Mouse (Mus musculus) embryo, embryonic 11 days (tissue): ENCODE measurements at regions not wholly inside any gene's neighbourhood (a gene's known extent, or its start where the extent isn't known, plus 50 kb on each side); places are given as distances from the start of the nearest gene placed in this dataset.
"Not testable (repeated sequence)": the region's sequence is repeated elsewhere in the genome, so short reads cannot be mapped to it uniquely, and the experiment has no call there.

Experiments used
- DNase-seq: peaks from one replicate; pipeline ENCODE4 v3.0.0-alpha.2; 2015

DNA sequence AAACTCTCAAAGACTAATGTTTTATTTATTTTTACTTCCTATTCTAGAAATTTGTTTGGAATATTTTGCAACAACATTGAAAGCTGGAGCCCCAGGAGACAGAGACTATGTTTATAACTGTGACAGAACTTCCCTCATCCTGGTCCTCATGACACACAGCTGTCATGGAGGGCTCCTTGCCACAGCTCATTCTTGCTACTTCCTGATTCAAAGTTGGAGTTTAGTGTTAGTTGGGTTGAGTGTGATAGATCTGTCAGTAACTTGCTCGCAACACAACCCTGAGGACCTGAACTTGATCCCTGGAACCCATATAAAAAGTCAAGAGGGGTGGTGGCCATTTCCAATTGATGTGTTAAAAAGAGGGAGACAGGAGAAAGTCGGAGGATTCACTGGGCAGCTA is 328.3 kb upstream of the Nox3 start:
- no peak for DNase-seq

DNA sequence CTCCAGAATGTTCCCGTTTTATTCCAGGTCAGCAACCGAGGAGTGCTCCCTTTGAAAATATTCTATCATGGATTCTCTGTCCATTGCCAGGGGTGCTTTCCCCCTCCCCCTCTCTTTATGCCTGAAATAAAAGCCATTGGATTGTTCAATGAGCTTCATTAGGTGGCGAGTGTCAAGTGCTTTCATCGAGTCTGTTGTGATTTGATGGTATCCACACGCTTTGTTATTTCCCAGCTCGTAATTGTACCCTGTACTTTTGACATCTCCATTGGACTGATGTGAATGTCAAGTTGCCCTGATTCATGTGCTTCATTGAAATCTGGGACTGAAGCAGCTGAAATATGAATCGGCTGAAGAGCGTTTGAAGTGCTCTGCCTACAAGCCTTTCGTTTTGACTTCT is 333.1 kb upstream of the Nox3 start:
- DNase-seq = no peak

DNA sequence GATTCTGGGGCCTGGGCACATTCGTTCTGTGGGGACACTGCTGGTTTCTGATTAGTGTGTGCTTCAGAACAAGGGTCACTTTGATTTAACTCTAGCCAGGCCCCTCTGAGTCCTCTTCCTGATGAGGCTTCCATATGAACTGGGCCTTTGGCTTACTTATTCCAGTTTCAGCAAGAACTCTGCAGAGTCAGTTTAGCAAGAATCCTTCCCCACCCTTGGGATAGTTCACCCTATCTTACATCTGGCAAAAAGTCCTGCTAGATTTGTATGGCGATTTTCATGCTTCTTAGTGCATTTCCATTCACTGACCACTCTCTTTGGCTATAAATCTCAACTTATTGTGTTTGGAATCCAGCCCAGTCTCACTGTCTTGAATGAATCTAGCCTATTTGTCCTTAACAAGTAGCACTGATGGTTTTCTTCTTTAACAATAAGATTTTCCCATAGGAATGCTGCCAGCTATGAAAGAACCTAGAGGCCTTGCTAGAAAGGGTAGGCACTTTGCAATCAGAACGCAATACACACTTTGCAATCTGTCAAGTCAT is 338.8 kb upstream of the Nox3 start:
- no peak for DNase-seq

DNA sequence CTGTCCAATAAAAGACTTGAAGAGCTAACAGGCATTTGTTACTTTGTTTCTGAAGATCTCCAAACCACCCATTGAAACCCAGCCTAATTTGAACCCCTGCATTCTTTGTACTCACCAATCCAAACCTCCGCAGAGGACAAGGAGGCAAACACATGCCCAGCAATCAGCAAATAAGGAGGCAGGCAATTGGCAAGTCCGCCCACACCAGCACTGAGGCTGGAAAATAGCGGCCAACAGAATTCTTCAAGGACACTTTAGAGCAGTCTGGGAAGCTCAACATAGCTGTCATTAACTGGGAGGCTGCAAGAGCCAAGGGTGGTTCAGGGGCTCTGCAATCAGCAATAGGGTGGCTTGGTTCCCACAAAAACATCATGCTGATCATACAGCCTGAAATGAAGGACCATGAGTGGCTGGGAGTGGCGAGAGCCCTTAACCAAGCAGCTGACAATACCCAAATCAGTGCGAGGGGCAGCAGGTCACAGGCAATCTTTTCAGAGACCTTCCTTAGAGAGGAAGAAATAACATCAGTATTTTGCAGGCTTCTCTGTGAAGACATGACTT is 344.1 kb upstream of the Nox3 start:
- peak; percentile 56 for DNase-seq

DNA sequence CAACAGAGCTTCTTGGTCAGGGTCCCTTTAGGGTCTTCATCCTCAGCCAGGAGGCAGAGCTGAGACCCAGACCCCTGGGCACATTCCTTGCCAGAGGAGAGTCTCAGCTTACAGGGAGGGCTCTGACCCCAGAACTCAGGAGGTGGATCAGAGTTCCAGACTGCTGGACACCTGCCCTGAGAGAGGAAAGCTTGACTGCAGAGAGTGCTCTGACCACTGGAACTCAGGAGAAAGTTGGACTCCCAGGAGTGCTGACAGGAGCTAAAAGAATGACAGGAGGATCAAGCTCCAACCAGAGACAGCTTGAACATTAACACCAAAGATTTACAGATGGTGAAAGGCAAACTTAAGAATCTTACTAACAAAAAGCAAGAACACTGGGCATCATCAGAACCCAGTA is 364.1 kb upstream of the Nox3 start:
- not testable (repeated sequence) for DNase-seq

DNA sequence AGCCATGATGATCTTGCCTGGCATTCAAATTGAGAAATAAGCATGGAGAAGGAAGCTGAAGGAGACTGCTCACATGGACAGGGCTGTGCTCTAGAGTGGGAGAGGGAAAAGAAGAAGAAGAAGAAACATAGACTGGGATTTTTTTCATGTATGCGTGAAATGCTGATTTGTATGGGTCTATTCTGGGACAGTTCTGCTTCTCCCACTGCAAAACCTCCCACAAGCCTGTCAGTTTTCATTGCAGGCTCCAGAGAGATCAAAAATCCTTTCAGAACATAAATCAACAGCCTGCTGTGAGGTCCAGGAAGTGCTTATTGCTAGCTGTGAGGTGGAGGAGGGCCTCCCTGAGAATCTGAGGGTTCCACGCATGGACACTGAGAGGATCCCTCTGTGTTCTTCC is 377.3 kb upstream of the Nox3 start:
- DNase-seq = peak; percentile 5

DNA sequence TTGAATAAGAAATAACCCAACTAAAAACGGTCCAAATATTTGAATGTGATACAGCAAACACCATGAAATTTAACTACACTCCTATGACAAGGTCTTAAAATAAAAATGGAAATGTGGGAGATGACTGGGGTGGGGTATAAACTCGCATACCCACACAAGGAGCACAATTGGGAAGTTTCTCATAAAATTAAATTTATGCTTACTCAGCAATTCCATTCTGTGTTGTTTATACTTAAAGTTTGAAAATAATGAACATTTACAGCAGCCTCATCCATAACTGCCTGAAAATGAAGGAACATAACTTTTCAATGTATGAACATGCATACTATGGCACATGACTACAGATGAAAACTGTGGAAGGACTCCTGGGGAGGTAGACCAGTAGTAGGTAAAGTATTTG is 384.5 kb upstream of the Nox3 start:
- DNase-seq = no peak

DNA sequence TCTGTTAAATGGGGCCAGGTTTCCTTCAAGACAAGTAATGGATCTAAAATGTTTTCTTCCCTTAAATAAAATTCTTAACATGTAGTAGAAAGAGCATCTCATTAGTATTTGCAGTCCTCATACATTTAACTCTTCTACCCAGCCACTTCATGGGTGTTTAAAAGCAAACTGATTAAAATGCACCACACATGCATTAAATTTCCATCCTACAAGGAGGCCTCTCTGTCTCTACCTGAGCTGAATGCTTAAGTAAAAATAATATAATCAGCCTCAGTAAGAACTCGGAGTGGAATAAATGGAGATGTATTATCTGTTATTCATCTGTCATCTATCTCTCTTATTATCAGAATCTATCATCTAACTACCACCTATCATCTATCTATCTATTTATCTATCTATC is 398.6 kb upstream of the Nox3 start:
- no peak for DNase-seq

DNA sequence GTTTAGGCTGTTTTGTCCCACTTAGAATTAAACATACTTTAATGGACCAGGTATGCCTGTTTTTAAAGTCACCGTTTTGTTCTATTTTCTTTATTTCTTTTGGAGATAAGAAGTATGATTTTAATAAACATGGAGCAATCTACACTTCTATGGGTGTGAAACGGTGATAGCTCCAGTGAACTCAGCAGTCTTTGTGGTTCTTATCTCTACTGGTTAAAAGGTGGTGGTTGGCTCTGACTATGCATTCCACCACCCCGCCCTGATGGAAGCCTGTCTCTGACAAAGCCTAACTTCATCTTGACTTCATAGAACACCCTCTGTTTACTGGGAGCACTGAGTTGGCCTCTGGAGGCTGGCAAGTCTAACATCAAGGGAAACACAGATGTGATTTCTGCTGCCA is 407.3 kb upstream of the Nox3 start:
- no peak for DNase-seq

DNA sequence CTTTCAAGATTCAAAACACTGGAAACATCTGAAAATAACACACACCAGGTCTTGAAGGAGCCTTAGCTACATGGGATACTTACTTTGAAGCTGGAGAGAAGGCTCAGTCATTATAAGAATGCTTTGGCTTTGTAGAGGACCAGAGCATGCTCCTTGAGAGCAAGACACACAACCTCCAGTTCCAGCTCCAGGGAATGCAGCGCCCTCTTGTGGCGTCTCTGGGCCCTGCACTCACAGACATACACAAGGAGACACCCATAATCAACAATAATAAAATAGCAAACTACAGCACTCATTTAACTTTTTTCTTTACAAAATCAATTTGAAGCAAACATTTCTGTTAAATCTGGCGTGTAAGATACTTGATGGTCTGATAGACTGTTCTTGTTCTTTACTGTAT is 413.2 kb upstream of the Nox3 start:
- DNase-seq = peak; percentile 23

DNA sequence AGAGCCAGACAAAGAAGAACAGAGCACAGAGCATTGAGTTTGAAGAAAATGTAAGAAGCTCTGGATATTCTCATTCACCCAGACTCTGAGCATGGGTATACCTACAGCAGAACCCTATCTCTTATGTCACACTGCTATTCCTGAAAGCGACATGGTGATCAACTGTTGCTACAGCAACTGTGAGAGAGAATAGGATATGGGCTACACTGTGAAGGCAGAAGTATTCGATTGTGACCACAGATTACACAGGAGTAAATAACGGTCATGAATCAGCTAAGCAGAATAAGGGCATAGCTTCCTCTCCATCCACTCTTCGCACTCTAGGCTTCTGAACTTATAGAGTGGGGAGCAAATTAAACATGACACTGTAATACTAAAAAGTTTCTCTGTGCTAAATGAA is 417.0 kb upstream of the Nox3 start:
- no peak for DNase-seq

DNA sequence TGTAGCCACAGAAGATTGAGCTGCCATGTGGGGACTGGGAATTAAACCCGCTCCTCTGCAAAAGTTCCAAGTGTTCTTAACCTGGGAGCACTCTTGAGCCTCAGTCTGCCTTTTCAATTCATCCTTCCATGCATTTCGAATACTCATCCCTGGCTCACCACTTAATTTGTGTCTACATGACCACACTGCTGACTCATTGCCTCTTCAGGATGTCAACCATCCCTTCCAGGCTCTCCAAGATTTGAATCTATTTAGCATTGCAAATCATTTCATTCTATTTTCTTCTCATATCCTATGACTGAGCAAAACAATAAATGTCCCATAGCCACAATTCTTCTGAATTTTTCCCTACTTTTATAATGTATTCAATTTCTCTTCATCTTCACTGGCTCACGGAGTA is 420.4 kb upstream of the Nox3 start:
- DNase-seq = no peak

DNA sequence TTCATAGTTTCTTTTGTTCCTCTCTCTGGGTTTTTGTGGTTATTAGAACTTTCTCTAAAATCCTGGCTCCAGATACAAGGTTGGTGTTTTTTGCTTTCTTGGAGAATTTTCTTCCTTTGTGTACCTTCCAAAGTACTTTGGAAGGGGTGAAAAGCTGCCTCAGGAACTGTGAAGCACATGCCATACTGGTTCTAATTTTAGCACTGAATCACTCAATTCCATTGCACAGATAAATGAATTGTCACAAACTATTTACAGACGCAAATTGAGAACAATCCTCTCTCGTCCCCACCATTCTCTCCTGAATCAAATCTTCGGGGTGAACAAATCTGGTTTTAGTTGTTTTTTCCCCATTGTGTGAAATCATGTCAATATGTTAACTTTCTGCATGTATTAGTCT is 437.6 kb upstream of the Nox3 start:
- DNase-seq = no peak

DNA sequence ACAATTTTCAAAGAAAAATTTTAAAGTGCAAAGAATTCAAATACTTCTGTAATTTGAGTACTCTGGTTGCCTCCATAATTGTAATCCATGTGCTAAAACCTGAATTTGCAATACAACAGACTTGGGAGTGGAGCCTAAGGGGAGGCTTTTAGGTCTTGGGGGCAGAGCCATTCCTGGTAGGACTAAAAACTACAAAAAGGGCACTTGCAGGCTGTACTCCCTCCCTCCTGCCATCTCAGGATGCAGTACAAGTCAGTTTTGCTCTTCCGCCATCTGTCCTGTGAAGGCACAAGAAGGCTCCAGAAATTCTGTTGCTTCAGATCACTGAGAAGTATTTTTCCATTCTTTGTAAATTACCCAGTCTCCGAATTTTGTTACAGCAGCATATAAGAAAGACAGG is 467.4 kb upstream of the Nox3 start:
- DNase-seq = no peak

DNA sequence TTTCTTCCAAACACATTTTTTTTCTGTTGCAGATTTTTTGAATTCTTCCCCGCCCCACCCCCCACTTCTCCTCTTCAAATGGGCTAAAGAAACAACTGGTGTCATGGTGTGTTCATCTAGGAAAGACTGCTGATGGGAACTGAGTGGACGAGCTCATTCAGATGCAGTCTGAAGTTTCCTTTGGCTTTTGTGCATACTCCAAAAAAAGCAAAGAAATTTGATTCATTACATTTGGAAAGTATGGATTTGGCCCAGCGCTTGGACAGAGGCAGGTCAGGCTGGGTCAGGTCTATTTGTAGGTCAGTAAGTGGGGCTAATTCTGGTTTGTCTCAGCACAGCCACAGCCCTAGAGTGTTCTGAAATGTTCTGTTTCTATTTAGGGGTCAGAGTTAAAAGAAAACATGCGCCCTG is 477.9 kb upstream of the Nox3 start:
- DNase-seq = peak; percentile 47

DNA sequence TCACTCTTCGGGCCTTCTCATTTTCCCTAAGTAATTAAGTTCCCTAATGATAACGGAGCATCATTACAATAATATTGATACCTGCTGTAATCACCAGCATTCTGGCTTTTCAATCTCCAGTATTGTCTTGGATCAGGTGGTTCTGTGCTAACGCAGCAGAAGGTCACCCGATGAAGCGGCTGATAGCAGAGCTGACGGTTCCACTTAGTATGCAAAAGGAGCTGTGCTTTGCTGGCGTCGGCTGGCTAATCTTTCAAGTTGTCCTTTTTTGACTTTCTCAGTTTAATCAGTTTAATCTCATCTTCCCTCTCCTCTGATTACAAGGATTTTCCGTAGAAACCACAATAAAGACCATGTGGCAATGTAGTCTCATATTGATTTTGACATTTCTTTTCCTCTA is 478.9 kb upstream of the Nox3 start:
- DNase-seq = no peak

DNA sequence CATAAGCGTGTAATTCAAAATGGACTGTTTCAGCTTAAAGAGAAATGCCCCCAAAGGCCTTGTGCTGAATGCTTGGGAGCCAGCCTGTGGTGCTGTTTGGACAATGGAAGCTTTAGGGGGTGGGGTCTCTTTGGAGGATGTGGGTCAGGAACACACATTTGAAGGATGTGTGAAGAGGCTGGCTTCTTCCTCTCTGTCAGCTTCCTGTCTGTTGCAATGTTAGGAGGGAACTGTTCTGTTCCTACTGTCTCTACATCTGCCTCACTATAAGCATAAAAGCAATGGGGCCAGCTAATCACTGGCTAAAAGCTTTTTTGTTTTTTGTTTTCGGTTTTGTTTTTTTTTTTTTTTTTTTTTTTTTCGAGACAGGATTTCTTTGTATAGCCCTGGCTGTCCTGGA is 480.5 kb upstream of the Nox3 start:
- no peak for DNase-seq

DNA sequence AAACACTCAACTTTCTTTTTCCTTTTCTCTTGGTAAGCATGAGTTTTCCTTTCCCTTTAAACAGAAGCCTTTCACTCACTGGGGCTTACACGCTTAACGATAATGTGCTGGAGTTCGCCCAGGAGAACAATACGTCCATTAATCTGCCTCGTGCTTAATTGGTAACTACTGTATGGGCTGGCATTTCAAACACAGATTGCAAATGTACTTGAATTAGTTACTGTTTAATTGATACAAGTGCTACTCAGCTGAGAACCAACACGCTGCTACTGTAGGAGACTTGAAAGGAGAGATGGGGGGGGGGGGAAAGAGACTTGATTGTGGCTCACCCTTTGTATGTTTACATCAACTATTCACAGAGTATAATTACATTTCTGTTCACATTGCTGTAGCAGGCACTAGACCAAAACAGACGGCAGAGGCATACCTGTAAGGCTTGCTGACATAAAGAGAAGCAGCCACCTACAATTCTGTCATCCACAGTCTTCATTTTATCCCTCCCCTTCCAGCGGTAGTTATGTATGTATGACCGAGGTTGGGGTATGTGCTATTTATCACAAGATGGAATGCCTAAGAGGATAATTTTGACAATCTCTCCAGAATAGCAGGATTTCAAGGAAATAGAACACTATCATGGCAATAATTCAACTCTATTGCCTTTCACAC is 481.6 kb upstream of the Nox3 start:
- DNase-seq = no peak

DNA sequence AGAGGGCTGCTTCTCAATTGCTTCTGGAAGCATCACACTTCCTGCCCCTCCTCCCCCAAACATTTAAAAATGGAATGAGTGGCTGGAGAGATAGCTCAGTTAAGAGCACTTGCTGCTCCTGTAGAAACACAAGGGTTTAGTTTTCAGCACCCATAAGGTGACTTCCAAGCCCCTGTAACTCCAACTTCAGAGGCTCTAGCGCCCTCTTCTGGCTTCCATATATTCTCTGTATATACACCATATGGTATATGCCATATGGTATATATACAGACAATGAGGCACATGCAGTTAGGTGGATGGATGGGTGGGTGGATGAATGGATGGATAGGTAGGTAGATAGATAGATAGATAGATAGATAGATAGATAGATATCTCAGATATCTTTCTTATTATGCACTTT is 483.2 kb upstream of the Nox3 start:
- DNase-seq = no peak

DNA sequence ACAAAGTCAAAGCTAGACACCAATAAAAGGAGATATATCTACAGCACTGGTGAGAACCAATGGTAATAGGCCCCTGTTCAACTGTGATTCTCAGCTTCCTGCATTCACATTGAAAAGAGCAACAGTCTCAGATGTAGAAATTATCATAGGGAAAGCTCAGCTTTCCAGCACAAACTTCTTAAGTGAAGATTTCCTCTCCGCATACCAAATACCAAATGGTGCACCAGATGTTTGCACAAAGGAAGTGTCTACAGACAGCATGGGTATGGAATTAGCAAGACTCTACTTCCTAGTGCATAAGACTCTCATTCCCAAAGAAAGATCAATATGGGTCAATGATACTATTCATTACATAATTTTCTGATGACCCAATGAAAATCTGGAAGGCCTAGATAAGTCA is 486.0 kb upstream of the Nox3 start:
- no peak for DNase-seq

DNA sequence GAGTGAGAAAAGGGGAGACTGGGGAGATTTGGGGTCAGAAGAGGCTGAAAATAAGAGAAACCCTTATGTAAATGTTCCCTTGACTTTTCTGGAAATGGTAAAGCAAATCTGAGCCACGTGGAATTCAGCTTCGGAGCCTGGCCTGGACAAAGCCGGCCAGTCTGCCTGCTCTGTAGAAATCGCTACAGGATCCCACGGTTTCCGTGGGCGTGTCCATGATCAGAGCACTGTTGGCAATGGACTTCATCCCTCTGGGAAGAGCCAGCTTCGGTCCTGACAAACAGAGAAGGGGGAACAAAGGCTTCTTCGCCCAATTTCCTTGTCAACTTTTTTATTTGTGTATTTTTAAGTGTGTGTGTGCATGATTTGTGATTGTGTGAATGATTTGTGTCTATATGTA is 490.7 kb upstream of the Nox3 start:
- no peak for DNase-seq

DNA sequence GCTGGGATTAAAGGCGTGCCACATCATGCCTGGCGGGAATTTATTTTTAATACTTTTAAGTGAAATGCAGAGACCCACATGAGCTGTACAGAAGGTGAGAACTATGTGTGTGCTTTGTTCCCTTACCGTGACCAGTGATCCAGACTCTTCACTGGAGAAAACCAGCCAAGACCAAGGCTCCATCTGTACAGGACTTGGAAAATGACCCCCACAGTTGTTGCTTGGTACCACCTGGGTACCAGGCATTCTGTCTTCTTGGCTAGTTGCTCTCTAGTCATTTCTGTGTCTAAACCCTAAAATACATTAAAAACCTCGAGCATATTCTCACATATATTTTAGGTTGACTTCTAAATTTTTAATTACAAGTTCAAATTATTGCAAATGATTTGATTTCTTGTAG is 491.5 kb upstream of the Nox3 start:
- no peak for DNase-seq

DNA sequence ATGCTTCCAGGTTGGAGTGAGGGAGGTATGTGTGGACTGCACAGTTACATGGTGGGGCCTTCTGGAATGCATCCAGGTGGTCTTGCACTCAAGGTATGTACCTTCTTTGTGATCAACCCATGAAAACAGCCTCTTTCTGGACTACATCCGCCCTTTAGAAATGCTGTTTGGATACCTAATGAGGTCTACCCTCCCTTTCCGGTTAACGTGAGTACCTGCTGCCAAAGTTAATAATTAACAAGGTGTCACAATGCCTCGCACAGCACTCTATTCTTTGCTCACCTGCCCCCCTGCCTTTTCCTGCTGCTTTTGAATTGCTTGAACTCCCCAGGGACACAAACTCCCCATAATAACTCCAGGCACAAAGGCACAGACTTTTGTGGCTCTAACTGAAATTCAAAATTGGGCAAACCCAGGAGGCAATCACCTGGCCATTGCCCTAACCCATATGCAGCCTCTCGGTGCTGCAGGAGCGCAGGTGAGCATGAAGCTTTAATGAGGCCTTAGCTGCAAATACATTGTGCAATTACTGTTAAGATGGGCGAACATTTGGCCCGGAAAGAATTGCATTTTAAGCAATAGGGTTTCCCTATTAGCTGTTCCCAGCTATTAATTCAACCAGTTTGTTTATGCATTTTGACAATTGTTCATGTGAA is 500.9 kb upstream of the Nox3 start:
- DNase-seq = no peak

DNA sequence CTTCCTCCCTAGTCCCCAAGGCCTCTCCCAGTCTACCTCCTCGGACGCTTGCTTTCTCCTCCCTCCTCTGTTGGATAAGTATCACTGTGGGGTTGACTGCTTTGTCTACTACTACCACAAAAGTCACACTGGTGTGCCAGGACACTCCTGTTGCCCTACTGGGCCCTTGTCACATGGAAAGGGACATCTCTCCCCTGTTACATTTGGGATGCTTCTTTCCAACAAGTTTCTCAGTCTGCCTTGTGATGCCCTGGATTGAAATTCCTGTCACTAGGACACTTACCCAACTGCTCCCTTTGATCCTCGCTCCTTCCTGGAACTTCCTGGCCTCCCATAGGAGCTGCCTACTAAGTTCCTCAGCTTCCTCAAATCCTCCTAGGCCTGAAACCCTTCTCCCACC is 501.9 kb upstream of the Nox3 start:
- no peak for DNase-seq

DNA sequence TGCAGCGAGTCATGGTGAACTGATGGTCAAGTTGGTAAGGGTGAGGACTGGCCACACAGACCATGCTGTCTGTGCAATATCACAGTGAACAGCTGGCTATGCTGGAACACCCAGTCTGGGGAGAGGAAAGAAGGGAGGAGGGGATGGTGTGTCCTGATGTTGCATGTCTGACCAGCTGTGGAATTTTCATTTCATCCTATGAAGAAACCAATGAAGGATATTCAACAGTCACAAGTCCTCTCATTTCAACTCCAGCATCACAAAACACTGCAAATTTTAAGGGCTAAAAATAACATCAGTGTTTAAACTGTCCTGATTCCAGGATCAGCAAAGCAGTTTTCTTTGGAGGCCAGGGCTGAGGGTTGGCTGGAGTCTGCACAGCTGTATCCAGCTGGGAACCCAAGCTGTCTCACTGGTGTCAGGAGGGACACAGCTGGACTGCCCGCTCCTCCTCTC is 503.7 kb upstream of the Nox3 start:
- no peak for DNase-seq
